Mouse (Mus musculus): ENCODE measurements around the gene Ipp. TPM values are rescaled to one million over a fixed set of nuclear protein-coding genes. Genes with fewer than 3 reads are reported as not detected.

Gene Ipp
- polyA plus RNA-seq, 1 experiment from 2014 or later, result 5.2 TPM

DNA sequence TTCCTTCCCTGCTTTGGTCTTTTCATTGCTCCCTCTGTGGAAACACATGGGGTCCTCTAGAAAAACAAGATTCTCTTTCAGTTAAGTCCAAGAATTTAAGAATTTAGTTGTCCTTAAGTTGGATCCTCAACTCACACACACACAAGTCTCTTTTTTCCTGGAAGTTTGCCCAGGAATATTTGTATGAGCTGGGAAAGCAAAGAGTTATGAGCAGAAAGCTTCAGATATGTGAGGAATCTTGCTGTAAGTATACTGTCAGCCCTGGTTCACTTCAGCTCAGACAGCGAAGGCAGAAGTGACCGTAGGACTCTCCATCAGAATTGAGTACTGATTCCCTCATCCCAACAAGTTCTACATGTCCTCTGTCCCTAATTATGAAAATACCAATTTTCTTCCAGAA lies 15.5 kb upstream of the Ipp start:
- H3K27me3 ChIP-seq (ENCODE audit: control insufficient read depth, insufficient read depth, low read length), result no peaks in the 10 kb centered on the region
- no peak overlapping the region for H3K27ac ChIP-seq (replicated peaks; ENCODE audit: low read depth, low read length)
- no peak overlapping the region for H3K9ac ChIP-seq (replicated peaks; ENCODE audit: low read length)
- H3K4me3 ChIP-seq (ENCODE audit: low read depth, low read length), result no peak overlapping the region
- no peak for ATAC-seq (replicated peaks; ENCODE audit: insufficient number of reproducible peaks, low FRiP score, low TSS enrichment, low read depth)
- 87% methylated on average over 2 of the region's 2 CpGs for WGBS
- no peaks in the 10 kb centered on the region for H3K36me3 ChIP-seq (replicated peaks; ENCODE audit: control insufficient read depth, insufficient read depth, low read depth, low read length)
- no peak for DNase-seq (ENCODE audit: low spot score)
- H3K9me3 ChIP-seq (replicated peaks; ENCODE audit: control insufficient read depth, low read length), result no peaks in the 10 kb centered on the region
- H3K4me2 ChIP-seq (ENCODE audit: low read depth, low read length), result no peak overlapping the region
- H3K4me1 ChIP-seq (ENCODE audit: control insufficient read depth, insufficient read depth, low read length), result no peaks in the 10 kb centered on the region

- no peak overlapping the region for H3K4me3 ChIP-seq (ENCODE audit: low read depth, low read length)
- no peaks in the 10 kb centered on the region for H3K9me3 ChIP-seq (replicated peaks; ENCODE audit: control insufficient read depth, low read length)
- 83% methylated on average over 4 of the region's 4 CpGs for WGBS
- no peaks in the 10 kb centered on the region for H3K27me3 ChIP-seq (ENCODE audit: control insufficient read depth, insufficient read depth, low read length)
- H3K4me2 ChIP-seq (ENCODE audit: low read depth, low read length), result no peak overlapping the region
- no peak overlapping the region for H3K9ac ChIP-seq (replicated peaks; ENCODE audit: low read length)
- no peaks in the 10 kb centered on the region for H3K36me3 ChIP-seq (replicated peaks; ENCODE audit: control insufficient read depth, insufficient read depth, low read depth, low read length)
- no peaks in the 10 kb centered on the region for H3K4me1 ChIP-seq (ENCODE audit: control insufficient read depth, insufficient read depth, low read length)
- DNase-seq (ENCODE audit: low spot score), result no peak
- ATAC-seq (replicated peaks; ENCODE audit: insufficient number of reproducible peaks, low FRiP score, low TSS enrichment, low read depth), result no peak
- H3K27ac ChIP-seq (replicated peaks; ENCODE audit: low read depth, low read length), result no peak overlapping the region
These were observed 14.9 kb upstream of the Ipp start for GRCm38 (mm10) chr4:116492460-116492859.

DNA sequence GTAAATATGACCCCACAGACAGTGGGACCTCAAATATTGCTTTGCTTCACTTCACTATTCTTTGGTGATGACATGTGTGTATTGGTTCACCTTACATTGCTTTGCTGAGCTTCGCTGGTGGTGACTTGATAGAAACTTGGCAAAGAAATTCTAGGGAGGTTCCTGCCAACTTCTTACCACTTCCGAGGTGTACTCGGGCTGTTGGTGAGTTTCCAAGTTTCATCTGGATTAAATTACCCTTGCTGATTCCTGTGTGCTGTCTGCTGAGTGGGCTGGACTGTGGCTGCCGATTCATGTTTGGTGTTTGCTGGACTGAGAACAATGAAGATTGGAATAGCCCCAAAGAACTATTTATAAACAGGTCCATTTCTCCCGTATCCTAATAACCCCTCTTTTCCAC lies 13.7 kb upstream of the Ipp start:
- 84% methylated on average over 5 of the region's 5 CpGs for WGBS
- DNase-seq (ENCODE audit: low spot score), result no peak
- ATAC-seq (replicated peaks; ENCODE audit: insufficient number of reproducible peaks, low FRiP score, low TSS enrichment, low read depth), result no peak
- no peaks in the 10 kb centered on the region for H3K9me3 ChIP-seq (replicated peaks; ENCODE audit: control insufficient read depth, low read length)
- no peak overlapping the region for H3K4me2 ChIP-seq (ENCODE audit: low read depth, low read length)
- H3K36me3 ChIP-seq (replicated peaks; ENCODE audit: control insufficient read depth, insufficient read depth, low read depth, low read length), result no peaks in the 10 kb centered on the region
- no peaks in the 10 kb centered on the region for H3K4me1 ChIP-seq (ENCODE audit: control insufficient read depth, insufficient read depth, low read length)
- no peak overlapping the region for H3K27ac ChIP-seq (replicated peaks; ENCODE audit: low read depth, low read length)
- H3K4me3 ChIP-seq (ENCODE audit: low read depth, low read length), result no peak overlapping the region
- no peaks in the 10 kb centered on the region for H3K27me3 ChIP-seq (ENCODE audit: control insufficient read depth, insufficient read depth, low read length)
- H3K9ac ChIP-seq (replicated peaks; ENCODE audit: low read length), result no peak overlapping the region

- H3K9ac ChIP-seq (replicated peaks; ENCODE audit: low read length), result no peak overlapping the region
- no peaks in the 10 kb centered on the region for H3K27me3 ChIP-seq (ENCODE audit: control insufficient read depth, insufficient read depth, low read length)
- no peaks in the 10 kb centered on the region for H3K4me1 ChIP-seq (ENCODE audit: control insufficient read depth, insufficient read depth, low read length)
- 85% methylated on average over 3 of the region's 3 CpGs for WGBS
- no peak overlapping the region for H3K4me3 ChIP-seq (ENCODE audit: low read depth, low read length)
- no peaks in the 10 kb centered on the region for H3K36me3 ChIP-seq (replicated peaks; ENCODE audit: control insufficient read depth, insufficient read depth, low read depth, low read length)
- H3K27ac ChIP-seq (replicated peaks; ENCODE audit: low read depth, low read length), result no peak overlapping the region
- H3K9me3 ChIP-seq (replicated peaks; ENCODE audit: control insufficient read depth, low read length), result no peaks in the 10 kb centered on the region
- DNase-seq (ENCODE audit: low spot score), result no peak
- H3K4me2 ChIP-seq (ENCODE audit: low read depth, low read length), result no peak overlapping the region
- ATAC-seq (replicated peaks; ENCODE audit: insufficient number of reproducible peaks, low FRiP score, low TSS enrichment, low read depth), result no peak
These were observed 7.4 kb upstream of the Ipp start for GRCm38 (mm10) chr4:116499978-116500377.

DNA sequence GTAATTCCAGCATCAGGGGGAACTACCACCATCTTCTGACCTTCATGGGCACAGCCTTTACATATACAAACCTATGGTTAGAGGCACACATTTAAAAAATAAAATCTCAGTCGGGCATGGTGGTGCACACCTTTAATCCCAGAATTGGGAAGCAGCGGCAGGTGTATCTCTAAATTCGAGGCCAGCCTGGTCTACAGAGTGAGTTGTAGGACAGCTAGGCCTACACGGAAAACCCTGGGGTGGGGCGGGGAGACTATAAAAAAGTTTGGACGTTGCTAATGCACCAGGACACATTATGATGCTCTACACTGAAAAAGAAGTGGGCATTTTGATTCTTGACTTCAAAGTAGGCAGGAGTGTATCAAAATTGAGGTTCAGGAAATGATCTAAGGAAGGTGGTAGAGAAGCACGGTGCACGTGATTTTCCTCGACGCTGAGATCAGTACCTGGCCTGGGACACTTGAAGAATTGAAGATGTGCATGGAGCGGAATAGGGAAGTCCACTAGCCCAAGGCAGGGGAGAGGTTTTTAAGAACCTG lies 394 bp upstream of the Ipp start:
- Histone ChIP-seq H3K27me3 (ENCODE audit: control insufficient read depth, insufficient read depth, low read length) (no peaks in the 10 kb centered on the region), H3K4me1 (ENCODE audit: control insufficient read depth, insufficient read depth, low read length) (no peaks in the 10 kb centered on the region), H3K27ac (replicated peaks; ENCODE audit: low read depth, low read length) (no peak overlapping the region)

DNA sequence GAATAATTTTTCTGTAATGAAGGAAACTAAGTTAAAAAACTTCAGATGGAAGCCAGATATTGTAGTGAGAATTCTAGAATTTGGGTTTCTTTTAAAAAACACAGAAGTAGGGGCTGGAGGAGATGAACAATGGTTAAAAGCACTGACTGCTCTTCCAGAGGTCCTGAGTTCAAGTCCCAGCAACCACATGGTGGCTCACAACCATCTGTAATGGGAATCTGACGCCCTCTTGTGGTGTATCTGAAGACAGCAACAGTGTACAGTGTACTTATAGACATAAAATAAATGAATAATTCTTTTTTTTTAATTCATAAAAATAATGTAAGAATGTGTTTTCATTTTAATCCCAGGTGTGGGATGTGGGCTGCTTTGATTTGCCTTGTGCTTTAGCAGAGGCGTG lies 23.8 kb downstream of the Ipp start:
- no peaks in the 10 kb centered on the region; the same call in 1 of the 2 replicates for H3K36me3 ChIP-seq (replicated peaks; ENCODE audit: control insufficient read depth, insufficient read depth, low read depth, low read length)
- H3K27ac ChIP-seq (replicated peaks; ENCODE audit: low read depth, low read length), result no peak overlapping the region
- DNase-seq (ENCODE audit: low spot score) (no peak), ATAC-seq (replicated peaks; ENCODE audit: insufficient number of reproducible peaks, low FRiP score, low TSS enrichment, low read depth) (no peak)
- no peak overlapping the region for H3K4me2 ChIP-seq (ENCODE audit: low read depth, low read length)
- H3K27me3 ChIP-seq (ENCODE audit: control insufficient read depth, insufficient read depth, low read length), result no peaks in the 10 kb centered on the region
- WGBS, result 52% methylated on average over 2 of the region's 2 CpGs
- H3K4me1 ChIP-seq (ENCODE audit: control insufficient read depth, insufficient read depth, low read length), result no peaks in the 10 kb centered on the region
- no peaks in the 10 kb centered on the region for H3K9me3 ChIP-seq (replicated peaks; ENCODE audit: control insufficient read depth, low read length)
- H3K4me3 ChIP-seq (ENCODE audit: low read depth, low read length), result no peak overlapping the region
- H3K9ac ChIP-seq (replicated peaks; ENCODE audit: low read length), result no peak overlapping the region

More for the DNA sequence above, 394 bp upstream of the Ipp start:
- peak overlapping the region; percentile 62 for H3K4me3 ChIP-seq (ENCODE audit: low read depth, low read length)
- no peaks in the 10 kb centered on the region for H3K9me3 ChIP-seq (replicated peaks; ENCODE audit: control insufficient read depth, low read length)
- H3K9ac ChIP-seq (replicated peaks; ENCODE audit: low read length), result peak overlapping the region; percentile 86
- WGBS, result 26% methylated on average over 11 of the region's 11 CpGs
- ATAC-seq (replicated peaks; ENCODE audit: insufficient number of reproducible peaks, low FRiP score, low TSS enrichment, low read depth) (no peak), DNase-seq (ENCODE audit: low spot score) (no peak)
- no peaks in the 10 kb centered on the region for H3K36me3 ChIP-seq (replicated peaks; ENCODE audit: control insufficient read depth, insufficient read depth, low read depth, low read length)
- H3K4me2 ChIP-seq (ENCODE audit: low read depth, low read length), result peak overlapping the region; percentile 66

DNA sequence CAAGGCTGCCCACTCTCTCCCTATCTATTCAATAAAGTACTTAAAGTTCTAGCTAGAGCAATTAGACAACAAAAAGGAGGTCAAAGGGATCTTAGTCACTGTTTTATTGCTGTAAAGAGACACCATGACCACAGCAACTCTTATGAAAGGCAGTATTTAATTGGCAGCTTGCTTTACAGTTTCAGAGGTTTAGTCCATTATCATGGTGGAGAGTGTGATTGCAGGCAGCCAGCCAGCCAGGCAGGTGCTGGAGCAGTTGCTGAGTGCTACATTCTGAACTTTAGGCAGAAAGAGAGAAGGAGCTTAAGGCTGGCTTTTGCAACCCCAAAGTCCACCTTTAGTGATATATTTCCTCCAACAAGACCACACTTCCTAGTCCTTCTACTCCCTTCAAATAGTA lies 29.0 kb downstream of the Ipp start:
- Histone ChIP-seq H3K36me3 (replicated peaks; ENCODE audit: control insufficient read depth, insufficient read depth, low read depth, low read length) (no peaks in the 10 kb centered on the region), H3K4me2 (ENCODE audit: low read depth, low read length) (no peak overlapping the region), H3K4me1 (ENCODE audit: control insufficient read depth, insufficient read depth, low read length) (no peaks in the 10 kb centered on the region), H3K27me3 (ENCODE audit: control insufficient read depth, insufficient read depth, low read length) (no peaks in the 10 kb centered on the region), H3K9me3 (replicated peaks; ENCODE audit: control insufficient read depth, low read length) (no peaks in the 10 kb centered on the region), H3K27ac (replicated peaks; ENCODE audit: low read depth, low read length) (no peak overlapping the region), H3K4me3 (ENCODE audit: low read depth, low read length) (no peak overlapping the region), H3K9ac (replicated peaks; ENCODE audit: low read length) (no peak overlapping the region)
- no peak for ATAC-seq (replicated peaks; ENCODE audit: insufficient number of reproducible peaks, low FRiP score, low TSS enrichment, low read depth)
- DNase-seq (ENCODE audit: low spot score), result no peak

- Histone ChIP-seq H3K27ac (replicated peaks; ENCODE audit: low read depth, low read length) (no peak overlapping the region), H3K9me3 (replicated peaks; ENCODE audit: control insufficient read depth, low read length) (no peaks in the 10 kb centered on the region), H3K9ac (replicated peaks; ENCODE audit: low read length) (no peak overlapping the region), H3K36me3 (replicated peaks; ENCODE audit: control insufficient read depth, insufficient read depth, low read depth, low read length) (no peaks in the 10 kb centered on the region), H3K4me1 (ENCODE audit: control insufficient read depth, insufficient read depth, low read length) (no peaks in the 10 kb centered on the region), H3K4me3 (ENCODE audit: low read depth, low read length) (no peak overlapping the region), H3K27me3 (ENCODE audit: control insufficient read depth, insufficient read depth, low read length) (no peaks in the 10 kb centered on the region), H3K4me2 (ENCODE audit: low read depth, low read length) (no peak overlapping the region)
- ATAC-seq (replicated peaks; ENCODE audit: insufficient number of reproducible peaks, low FRiP score, low TSS enrichment, low read depth) (no peak), DNase-seq (ENCODE audit: low spot score) (no peak)
- 84% methylated on average over 3 of the region's 3 CpGs for WGBS
These were observed 30.4 kb downstream of the Ipp start for GRCm38 (mm10) chr4:116537737-116538136.
